Mouse (Mus musculus): ENCODE results near the gene Dbh.

The Dbh gene

DNA sequence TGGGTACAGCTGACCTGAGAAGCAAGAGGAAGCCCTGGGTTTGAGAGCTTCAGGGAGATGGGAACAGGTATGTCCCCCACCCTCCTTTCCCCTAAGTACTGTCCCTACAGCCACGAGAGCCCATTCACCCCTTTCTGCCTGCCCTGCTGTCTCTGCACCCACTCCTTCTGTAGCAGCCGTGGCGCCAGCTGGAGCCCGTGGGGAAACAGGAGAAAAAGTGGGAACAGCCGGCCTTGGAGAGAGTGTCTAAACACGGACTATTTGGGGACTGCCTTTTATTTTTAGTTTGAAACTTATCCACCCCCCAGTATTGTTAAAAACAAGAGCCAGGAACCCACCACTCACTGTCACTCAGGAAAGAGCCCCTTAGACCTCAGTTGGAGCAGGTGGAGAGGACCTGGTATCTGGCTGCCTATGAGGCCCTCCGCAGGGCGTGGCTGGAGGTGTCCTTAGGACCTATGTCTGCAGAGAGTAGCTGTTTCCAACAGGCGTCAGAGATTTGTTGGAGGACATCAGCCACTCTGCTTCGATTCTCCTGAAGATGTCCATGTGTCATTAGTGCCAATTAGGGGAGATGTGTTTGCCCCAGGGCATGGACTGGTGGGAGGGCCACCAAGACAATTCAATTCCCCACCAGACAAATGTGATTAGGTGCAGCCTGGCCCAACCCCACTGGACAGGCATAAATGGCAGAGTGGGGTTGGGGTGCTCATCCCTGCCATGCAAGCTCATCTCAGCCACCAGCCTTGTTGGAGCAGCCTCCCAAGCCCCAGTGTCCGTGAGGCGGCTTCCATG, at the start of gene Dbh:
Dbh (plus strand) TSS at position 438 of the 795 bp plus-strand sequence.
- DNase-seq (ENCODE audit: low read depth, low spot score) = no peak

DNA sequence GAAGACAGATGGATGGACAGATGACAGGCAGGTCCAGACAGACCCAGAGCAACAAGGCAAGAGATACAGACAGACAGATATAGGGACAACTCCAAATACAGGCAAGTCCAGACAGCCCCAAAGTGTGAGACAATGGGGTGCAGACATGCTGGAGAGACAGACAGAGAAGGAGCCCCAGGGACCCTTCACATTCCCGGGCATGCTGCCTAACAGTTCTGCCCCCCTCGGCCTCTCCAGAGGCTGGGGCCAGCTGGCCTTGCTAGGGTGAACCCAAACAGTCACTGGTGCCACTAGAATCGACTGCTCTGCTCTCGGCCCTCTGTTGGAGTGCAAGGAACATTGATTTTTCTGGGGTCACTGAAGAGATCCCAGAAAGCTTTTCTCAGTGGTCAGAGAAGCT, 46.6 kb upstream of the Dbh start:
- DNase-seq (ENCODE audit: low read depth, low spot score) = no peak

DNA sequence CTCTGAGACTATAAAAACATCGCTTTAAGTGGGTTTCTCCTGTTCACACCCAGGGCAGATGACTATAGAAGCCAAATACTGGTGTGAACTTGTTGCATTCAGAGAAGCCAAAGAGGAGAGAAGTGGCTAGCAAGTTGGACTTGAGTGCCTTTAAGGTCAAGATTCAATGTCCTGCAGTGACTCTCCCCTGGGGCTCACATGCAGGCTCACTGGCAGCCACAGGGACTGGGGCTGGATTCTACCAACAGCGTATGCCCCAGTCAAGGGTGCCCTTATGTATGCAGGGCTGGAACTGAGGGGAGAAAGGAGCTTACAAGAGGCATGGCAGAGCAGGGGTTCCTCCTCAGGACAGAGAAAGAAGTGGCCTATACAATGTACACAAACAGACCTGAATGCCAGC, 45.3 kb upstream of the Dbh start:
- DNase-seq (ENCODE audit: low read depth, low spot score) = no peak

DNA sequence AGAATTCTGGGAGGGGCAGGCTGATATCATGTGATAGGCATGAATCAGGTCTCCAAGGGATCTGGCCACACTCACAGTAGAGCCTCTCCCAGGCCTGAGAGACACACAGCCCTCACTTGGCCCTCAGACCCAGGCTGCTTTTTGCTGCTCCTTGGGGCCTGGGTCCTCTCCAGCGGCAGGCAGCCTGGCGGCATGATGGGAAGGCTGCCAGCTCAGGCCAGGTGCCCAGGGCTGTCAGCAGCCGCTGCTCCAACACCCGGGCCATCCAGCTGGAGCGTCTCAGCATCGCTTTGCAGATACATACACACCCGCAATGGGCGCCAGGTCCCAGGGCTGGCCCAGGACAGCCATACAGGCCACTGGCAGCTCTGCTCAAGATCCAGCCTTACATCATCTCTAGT, 44.8 kb upstream of the Dbh start:
- DNase-seq (ENCODE audit: low read depth, low spot score) = no peak

DNA sequence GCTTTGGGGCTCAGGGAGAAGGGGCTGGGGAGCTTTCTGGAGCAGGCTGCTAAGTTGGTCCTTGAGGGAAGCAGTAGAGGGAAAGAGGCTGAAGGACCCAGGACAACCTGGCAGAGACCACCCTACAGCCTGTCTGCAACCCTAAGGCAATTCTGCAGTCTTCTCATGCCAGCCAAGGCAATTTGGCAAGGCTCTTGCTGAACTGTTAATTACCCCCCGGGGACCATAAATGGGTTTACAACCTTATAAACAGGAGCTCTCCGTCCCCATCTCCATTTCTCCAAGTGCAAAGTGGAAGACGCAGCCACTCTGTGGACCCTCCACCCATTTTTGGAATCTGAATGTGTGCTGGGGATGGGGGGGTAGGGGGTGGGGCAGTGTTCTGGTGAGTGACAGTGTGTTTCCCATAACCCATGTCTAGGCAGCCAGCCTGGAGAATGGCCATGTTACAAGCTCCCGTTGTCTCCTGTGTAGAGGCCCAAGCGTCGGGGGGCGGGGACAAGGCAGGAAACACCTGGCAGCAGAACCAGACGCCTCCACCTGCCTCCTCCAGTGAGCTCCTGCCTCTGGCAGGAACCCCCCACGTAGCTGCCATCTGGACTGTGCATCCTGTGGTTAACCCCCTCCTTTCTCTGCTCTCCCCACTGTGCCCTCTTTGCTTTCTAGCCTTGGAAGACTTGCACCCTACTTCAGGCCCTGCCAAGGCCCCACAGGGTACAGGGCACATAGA, 43.2 kb upstream of the Dbh start:
- peak; percentile 93 for DNase-seq (ENCODE audit: low read depth, low spot score)

DNA sequence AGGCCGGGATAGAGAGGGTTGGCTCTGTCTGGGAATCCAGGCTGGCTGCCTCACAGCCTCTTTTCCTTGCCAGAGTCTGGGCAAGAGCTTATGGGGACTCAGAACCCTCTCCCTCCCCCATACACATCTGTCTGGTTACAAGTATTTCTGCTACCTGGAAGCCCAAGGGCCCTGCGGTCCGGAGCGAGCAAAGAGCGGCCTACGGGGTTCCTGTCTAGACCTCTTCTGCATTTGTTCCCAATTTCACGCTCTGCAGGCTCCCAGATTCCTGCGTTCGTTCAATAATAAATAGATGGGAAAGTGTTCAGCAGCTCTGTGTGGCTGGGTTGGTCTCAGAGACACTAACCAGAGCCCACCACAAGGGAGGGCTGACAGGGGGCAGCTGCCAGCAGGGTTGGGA, 42.5 kb upstream of the Dbh start:
- DNase-seq (ENCODE audit: low read depth, low spot score) = no peak

DNA sequence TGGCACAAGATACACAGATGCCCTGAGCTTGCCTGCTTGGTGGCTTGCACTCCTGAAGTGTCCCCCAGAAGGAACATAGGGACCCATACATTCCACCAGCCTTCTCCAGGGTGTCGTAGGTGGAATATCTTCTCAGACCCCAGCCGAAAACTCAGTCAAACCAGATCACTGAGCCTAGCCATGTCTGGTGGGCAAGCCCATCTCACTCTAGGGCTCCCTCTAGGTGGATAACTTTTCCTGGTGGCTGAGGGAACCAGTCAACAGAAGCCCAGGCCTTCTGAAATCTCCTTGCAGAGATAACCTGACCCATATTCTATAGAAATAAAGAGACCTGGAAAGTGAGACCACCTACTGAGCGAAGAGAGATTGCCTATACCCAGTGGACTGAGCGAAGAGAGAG, 41.9 kb upstream of the Dbh start:
- peak; percentile 22 for DNase-seq (ENCODE audit: low read depth, low spot score)

DNA sequence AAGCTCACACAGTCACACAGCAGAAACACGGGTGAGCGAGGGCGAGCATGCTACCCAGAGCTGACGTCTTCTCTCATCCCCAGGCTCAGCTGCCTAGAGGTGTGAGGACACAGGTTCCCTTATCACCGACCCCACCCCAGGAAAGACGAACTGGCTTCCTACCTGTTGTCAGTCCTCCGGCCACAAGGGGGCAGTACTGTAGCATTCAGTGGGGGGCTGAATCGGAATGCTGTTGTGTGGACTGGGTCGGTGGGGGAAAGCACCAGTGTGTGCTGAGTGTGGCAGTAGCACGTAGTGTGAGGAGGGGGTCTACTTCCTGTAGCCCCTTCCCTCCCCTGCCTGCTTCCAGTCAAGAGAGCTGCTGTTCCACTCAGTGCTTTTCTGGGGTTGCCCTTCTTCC, 39.1 kb upstream of the Dbh start:
- peak; percentile 79 for DNase-seq (ENCODE audit: low read depth, low spot score)

DNA sequence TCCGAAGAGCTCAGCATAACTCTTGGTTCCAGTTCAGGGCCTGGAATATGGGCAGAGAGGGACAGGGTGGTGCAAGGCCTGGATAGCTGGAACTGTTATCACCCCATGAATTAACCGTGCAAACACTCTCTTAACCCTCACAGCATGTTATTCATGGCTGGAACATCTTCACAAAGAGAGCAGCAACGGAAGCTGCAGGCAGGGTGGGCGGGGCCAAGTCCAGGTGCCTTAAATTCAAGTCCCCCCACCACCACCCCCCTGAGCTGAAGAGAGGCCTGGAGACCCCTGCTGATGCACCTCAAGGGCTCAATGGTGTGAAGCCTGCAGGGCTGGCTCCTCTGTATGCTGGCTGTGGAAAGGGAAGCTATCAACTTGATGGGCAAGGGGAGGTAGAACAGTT, 38.5 kb upstream of the Dbh start:
- no peak for DNase-seq (ENCODE audit: low read depth, low spot score)

DNA sequence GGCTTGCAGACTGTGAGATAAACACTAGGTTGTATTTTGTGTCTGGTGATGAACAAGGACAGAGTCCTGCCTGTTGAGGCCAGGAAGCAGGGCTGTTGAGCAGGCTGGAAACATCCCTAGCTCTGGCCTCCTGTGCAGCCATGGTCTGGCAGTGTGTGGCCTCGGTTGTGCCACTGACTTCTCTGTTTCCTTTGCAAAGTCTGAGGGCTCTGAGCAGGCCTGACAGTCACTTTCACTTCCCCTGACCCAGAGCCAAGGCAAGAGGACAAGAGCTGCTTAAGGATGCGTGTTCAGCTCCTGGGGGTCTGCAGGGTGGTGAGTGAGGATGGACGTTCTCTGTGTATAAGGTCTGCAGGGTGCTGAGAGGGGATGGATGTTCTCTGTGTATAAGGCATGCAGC, 36.0 kb upstream of the Dbh start:
- peak; percentile 72 for DNase-seq (ENCODE audit: low read depth, low spot score)

DNA sequence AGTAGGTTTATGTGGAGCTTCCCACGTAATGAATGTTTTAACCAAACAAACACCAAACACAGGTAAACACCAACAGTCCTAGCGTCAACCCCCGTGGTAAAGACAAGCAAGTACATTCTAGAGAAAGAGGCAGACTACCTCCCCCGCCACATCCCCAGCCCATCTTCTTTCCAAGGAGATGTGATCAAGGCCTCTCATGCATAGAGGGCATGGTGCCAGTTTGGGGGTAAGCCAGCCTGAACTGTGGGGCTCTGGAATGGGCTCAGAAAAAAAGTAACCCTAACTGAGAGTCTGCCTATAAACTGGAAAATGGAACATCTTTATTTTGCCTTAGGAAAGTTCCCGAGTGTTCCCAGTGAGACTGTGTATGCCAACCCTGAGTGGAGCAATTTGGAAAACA, 29.1 kb upstream of the Dbh start:
- no peak for DNase-seq (ENCODE audit: low read depth, low spot score)

DNA sequence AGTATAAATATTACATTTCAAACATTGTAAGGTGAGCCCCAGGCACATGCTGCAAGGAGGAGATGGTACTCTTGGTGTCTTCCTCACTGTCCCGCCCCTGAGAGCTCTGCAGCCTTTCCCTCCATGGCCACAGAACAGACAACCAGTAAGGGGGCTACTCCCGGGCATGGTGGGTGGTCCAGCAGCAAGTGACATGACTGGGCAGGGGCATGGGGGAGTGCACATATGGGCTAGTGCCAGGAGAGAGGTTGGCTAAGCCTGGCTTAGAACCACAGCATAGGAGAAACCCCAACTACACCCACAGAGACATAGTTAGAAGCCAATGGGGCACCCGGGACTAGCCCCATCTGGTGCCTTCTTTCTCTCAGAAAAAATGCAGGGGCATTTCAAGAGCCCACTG, 28.7 kb upstream of the Dbh start:
- DNase-seq (ENCODE audit: low read depth, low spot score) = no peak

DNA sequence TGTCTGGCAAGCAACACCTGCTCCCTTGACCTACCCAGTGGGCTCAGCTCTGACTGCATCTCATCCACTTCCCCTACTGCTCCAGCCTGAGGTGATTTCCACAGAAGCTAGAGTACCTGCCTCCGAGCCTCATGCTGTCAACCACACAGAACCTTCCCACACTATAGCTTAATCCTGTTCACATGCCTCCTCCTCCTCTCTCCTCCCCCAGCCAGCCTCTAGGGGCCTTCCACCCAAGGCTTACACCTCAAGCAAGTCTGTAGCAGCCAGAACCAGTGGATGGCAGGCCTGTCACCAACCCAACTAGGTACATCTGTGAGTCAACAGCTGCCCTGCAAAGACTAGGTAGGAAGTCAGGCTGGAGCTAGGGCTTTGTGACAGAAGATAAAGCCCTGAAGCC, 28.2 kb upstream of the Dbh start:
- DNase-seq (ENCODE audit: low read depth, low spot score) = no peak

DNA sequence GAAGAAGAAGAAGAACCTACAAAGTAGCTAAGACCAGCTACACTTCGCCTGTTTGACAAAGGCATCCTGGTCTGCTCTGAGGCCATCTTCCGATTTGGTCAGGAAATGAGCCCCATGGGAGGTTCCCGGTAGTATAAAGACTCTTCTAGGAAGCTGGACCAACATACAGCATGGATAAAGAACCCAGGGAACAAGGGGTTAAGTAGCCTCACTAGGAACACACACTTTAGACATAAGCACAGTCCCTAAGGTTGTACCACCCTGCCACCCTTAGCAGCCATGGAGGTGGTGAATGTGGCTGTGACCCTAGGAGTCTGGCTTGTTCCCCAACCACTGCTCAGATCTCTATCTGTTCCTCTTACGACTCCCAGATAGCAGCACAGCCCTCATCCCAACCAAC, 26.7 kb upstream of the Dbh start:
- no peak for DNase-seq (ENCODE audit: low read depth, low spot score)

DNA sequence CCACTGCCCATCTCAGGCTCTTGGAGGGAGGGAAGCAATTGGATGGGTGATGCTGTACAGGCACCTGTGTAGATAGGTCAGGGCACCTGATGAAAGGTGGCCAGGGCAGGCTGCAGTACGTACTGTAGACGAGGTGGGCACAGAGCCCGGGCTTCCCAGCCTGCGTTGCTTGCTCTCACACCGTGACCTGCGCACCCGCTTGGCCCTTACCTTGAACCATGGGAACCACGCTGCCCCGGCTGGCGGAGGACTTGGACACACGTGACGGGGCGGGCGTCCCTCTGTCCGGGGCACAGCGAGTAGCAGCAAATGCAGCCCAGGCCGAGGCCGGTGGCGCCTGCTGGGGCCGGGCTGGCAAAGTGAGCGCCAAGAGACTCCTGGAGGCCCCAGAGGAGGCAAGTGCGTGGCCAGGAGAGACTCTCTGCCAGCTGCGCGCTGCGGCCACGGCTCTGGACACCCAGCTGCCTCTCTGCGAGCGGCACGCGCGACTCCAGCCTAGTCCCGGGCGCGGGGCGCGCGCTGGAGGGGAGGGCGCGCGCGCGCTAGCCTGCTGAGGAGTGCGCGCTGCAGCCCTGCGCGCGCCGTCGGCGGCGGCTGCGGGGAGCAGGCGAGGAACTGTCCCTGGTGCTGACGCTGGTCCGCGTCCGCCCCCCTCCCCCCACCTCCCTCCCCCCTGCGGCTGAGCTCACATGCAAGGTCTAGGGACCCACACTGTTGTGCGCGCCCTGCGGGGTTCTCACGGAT, 22.9 kb upstream of the Dbh start, which contains the start of gene Fam163b:
Fam163b (minus strand) TSS at position 542 of the 744 bp plus-strand sequence.
- no peak for DNase-seq (ENCODE audit: low read depth, low spot score)

DNA sequence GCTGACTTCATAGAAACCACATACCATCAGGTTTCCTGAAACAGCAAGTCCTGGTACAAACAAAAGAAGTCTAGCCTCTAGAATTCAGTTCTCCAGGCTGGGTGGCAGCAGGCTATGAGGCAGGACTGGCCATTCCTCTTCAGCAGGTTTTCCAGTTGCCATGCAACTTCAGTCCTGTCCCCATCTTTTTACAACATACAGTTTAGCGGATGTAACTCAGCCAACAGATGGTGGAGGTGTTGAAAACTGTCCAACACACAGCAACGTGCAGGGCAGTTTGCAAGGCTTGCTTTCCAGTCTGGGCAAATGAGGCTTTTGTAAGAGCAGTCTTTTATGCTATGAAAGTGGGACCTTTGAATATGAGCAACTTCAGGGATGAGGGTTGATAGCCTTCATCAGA, 20.1 kb upstream of the Dbh start:
- DNase-seq (ENCODE audit: low read depth, low spot score) = no peak

DNA sequence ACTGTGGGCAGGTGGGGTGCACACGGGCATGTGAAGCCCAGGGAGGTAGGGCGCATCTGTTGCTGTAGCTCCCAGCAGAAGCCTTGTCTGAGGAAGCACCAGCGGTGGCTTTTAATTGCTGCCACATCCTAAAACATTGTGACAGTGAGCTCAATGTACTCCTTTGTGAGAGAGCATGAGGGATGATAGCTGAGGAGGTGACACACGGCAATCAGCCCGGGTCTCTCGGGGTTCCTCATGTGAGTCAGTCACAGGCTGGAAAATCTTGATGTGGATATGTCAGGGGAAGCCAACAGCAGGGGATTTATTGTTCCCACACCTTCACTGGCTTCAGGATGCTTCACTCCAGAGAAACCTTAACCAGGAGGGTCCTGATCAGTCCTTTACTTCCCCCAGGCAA, 18.2 kb upstream of the Dbh start:
- no peak for DNase-seq (ENCODE audit: low read depth, low spot score)

DNA sequence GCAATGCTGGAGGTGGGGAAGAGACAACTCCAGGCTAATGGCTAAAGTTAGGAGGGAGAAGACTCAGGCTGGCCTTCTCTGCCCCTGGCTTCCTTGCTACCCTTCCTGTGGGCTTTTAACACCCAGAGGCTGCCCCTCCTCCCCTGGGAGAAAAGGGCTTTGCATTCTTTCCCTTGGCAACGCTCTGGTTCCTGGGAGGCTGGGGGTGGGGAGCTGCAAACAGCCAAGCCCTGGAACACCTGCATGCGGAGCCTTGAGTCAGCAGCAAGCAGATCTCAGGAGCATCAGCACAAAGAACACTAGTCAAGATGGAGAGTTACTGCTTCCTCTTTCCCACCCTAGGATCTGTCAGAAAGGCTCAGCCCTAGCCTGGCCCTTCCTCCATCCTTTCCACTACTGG, 15.6 kb upstream of the Dbh start:
- no peak for DNase-seq (ENCODE audit: low read depth, low spot score)

DNA sequence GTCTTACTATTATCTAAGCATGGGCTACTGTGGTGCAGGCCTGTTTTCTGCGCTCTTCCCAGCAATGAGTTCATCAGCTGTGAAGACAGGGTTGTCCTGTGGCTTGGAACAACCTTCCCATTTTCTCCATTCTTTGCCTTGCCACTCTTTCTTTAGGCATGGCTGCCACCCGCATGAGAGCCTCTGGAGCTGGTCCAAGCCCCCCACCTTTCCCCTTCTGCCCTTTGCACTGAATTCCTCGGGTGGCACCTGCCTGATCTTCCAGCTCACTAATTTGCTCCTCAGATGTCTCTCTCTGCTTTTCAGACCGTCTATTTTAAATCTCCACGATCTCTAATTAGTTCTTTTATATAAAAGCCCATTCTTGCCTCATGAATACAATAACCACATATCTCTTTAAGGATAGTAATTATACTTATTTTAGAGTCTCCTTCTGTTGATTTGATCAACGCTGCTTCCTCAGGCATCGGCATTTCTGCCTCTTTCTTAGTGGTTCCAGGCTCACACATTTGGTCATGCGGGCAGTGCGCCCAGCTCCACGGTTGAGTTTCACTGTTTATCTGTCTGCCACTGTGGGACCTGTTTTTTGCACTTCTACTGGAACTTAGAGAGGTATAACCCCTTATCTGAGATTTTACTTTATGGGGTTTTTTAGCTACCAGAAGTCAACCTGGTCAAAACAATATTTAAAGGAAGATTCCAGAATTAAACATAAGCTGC, 10.4 kb upstream of the Dbh start:
- DNase-seq (ENCODE audit: low read depth, low spot score) = no peak

DNA sequence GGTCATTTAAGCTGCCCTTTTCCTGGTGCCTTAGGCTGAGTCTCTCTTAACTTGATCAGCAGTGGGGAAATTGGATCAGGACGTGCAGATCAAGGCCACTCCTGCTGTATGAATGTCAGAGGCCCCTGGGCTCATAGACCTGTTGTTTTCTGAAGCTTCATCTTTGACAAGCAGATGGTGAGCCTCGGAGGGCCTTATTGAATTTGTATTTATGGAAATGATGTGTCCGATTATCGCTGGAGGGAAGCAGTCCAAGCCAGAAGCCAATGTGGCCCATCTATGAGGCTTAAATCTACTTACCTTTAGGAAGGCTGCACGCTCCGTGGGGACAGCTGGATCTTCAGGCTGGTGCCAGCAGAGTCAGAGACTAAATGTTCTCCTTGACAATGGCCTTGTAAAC, 8.4 kb upstream of the Dbh start:
- DNase-seq (ENCODE audit: low read depth, low spot score) = no peak

DNA sequence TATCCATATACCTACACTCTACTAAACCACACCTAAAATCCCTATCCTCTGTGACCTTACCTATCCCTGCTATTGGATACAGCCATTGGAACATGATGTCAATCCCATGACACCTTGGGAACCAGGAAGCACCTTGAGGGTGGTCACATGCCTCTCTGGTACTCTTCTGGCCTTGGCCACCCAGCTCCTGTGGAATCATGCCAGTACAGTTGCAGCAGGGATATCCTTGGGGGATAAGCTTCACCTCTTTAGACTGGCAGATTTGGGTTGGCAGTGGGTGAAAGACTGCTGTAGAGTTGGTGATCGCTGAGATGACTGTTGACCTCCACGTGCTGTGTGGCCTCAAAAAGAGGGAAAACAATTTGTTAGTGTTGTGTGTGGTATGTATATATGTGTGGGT, 3.5 kb upstream of the Dbh start:
- no peak for DNase-seq (ENCODE audit: low read depth, low spot score)

DNA sequence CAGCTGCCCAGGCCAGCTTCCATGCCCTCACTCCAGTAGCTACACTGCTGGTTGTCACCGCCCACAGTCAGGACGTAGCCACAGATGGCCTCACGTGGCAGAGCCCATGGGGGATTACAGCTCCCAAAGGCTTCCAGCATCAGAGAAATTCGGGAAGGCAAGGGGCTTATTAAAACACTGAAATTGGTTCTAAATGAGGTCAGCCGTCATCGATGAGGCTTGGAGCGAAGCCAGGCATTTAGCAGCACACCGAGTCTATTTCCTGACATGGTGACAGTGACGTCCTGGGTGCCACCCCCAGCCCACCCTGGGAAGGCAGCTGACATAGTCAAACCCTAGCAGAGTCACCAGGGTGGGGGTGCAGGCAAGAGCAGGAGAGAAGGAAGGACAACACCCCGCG, 2.4 kb upstream of the Dbh start:
- DNase-seq (ENCODE audit: low read depth, low spot score) = no peak
